Mouse (Mus musculus): ENCODE data around the gene 2810006K23Rik. TPM values are rescaled to one million over a fixed set of nuclear protein-coding genes. Genes with fewer than 3 reads are reported as not detected.

The 2810006K23Rik gene
- polyA plus RNA-seq, 1 experiment from 2014 or later: 11.0 TPM

DNA sequence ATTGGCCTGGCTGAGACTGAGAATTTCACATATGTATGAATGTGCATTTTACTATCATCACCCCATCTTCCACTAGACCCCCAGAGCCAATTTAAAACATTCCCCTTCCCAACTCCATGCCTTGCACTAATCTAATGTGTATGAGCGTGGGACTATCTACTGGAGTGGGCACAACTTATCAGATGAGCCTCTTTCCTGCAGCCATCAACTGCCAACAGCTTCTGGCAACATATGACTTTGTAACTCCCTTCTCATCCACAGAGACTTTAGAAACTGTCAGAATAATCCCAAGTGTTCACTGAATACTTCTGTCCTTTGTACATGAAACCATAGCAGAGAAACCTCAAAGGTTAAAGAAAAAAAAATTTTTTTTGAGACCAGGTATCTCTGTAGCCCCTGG is 52.2 kb downstream of the 2810006K23Rik start:
- DNase-seq (ENCODE audit: low spot score): no peak

- DNase-seq (ENCODE audit: low spot score): peak; percentile 19
These were observed 60.0 kb downstream of the 2810006K23Rik start for GRCm38 (mm10) chr5:124387932-124388331.

Other genes starting within 250 kb of the 2810006K23Rik start
- gene Abcb9, start 232.3 kb upstream of the 2810006K23Rik start, polyA plus RNA-seq (2015; fragmentation: Nextera tagmentation; extraction: Ambion mirVana): 38.3 and 39.3 TPM in 2 replicates
- gene Ogfod2, start 215.8 kb upstream of the 2810006K23Rik start, polyA plus RNA-seq (2015; fragmentation: Nextera tagmentation; extraction: Ambion mirVana): 35.6 and 41.8 TPM in 2 replicates
- 132 and 146 TPM in 2 replicates for gene Arl6ip4, start 212.0 kb upstream of the 2810006K23Rik start, polyA plus RNA-seq (2015; fragmentation: Nextera tagmentation; extraction: Ambion mirVana)
- 22.6 and 33.9 TPM in 2 replicates for gene Pitpnm2, start 78.3 kb upstream of the 2810006K23Rik start, polyA plus RNA-seq (2015; fragmentation: Nextera tagmentation; extraction: Ambion mirVana)
- 16.7 and 21.2 TPM in 2 replicates for gene Mphosph9, start 117 bp upstream of the 2810006K23Rik start, polyA plus RNA-seq (2015; fragmentation: Nextera tagmentation; extraction: Ambion mirVana)
- gene Cdk2ap1, start 35.0 kb downstream of the 2810006K23Rik start, polyA plus RNA-seq (2015; fragmentation: Nextera tagmentation; extraction: Ambion mirVana): 86.3 and 118 TPM in 2 replicates
- gene Sbno1, start 97.9 kb downstream of the 2810006K23Rik start, polyA plus RNA-seq (2015; fragmentation: Nextera tagmentation; extraction: Ambion mirVana): 76.5 and 90.9 TPM in 2 replicates
- gene Kmt5a, start 111.8 kb downstream of the 2810006K23Rik start, polyA plus RNA-seq (2015; fragmentation: Nextera tagmentation; extraction: Ambion mirVana): 47.9 and 50.8 TPM in 2 replicates
- gene Rilpl2, start 150.3 kb downstream of the 2810006K23Rik start, polyA plus RNA-seq (2015; fragmentation: Nextera tagmentation; extraction: Ambion mirVana): 39.5 and 40.2 TPM in 2 replicates
- 17.5 and 17.8 TPM in 2 replicates for gene Snrnp35, start 155.0 kb downstream of the 2810006K23Rik start, polyA plus RNA-seq (2015; fragmentation: Nextera tagmentation; extraction: Ambion mirVana)
- 4.6 and 4.8 TPM in 2 replicates for gene Rilpl1, start 203.3 kb downstream of the 2810006K23Rik start, polyA plus RNA-seq (2015; fragmentation: Nextera tagmentation; extraction: Ambion mirVana)
- 489 and 490 TPM in 2 replicates for gene Tmed2, start 212.6 kb downstream of the 2810006K23Rik start, polyA plus RNA-seq (2015; fragmentation: Nextera tagmentation; extraction: Ambion mirVana)
- gene Ddx55, start 224.8 kb downstream of the 2810006K23Rik start, polyA plus RNA-seq (2015; fragmentation: Nextera tagmentation; extraction: Ambion mirVana): 16.5 and 19.7 TPM in 2 replicates